Mouse (Mus musculus) layer of hippocampus, adult 8-10 months (tissue): ENCODE measurements around the gene Tpk1. TPM values are rescaled to one million over a fixed set of nuclear protein-coding genes. Genes with fewer than 3 reads are reported as not detected.
"Not testable (repeated sequence)": the region's sequence is repeated elsewhere in the genome, so short reads cannot be mapped to it uniquely, and the experiment has no call there.

Experiments
- DNase-seq, 2 experiments: peaks; one replicate each; pipeline ENCODE4 v3.0.0; 2022; ENCODE audit warnings: low spot score in 2 of 2
- total RNA-seq, 4 experiments: library from RNA; stranded (reverse); gene quantifications; 2 replicates each; pipeline ENCODE4 v1.2.4; 2022

The Tpk1 gene
- total RNA-seq, 4 experiments from 2014 or later = 2.1 to 10.6 (median 4.0) TPM

GRCm38 (mm10) chr6:43528996-43529395, 137.1 kb downstream of the Tpk1 start:
- DNase-seq = no peak

- no peak for DNase-seq
Measured at GRCm38 (mm10) chr6:43525028-43525427, 141.1 kb downstream of the Tpk1 start.

GRCm38 (mm10) chr6:43522046-43522445, 144.0 kb downstream of the Tpk1 start:
- no peak for DNase-seq

- no peak for DNase-seq
Measured at GRCm38 (mm10) chr6:43520218-43520617, 145.9 kb downstream of the Tpk1 start.

GRCm38 (mm10) chr6:43518378-43518777, 147.7 kb downstream of the Tpk1 start:
- DNase-seq = no peak

GRCm38 (mm10) chr6:43517316-43517655, 148.8 kb downstream of the Tpk1 start:
- no peak for DNase-seq

- no peak for DNase-seq
Measured at GRCm38 (mm10) chr6:43516593-43517315, 149.3 kb downstream of the Tpk1 start.

- DNase-seq = not testable (repeated sequence)
Measured at GRCm38 (mm10) chr6:43506686-43507385, 159.2 kb downstream of the Tpk1 start.

- no peak for DNase-seq
Measured at GRCm38 (mm10) chr6:43504609-43505230, 161.4 kb downstream of the Tpk1 start.

- DNase-seq = no peak
Measured at GRCm38 (mm10) chr6:43492367-43492766, 173.7 kb downstream of the Tpk1 start.

- DNase-seq = no peak
Measured at GRCm38 (mm10) chr6:43486691-43487090, 179.4 kb downstream of the Tpk1 start.

- no peak for DNase-seq
Measured at GRCm38 (mm10) chr6:43480687-43481086, 185.4 kb downstream of the Tpk1 start.

GRCm38 (mm10) chr6:43478810-43479209, 187.3 kb downstream of the Tpk1 start:
- DNase-seq = no peak

- no peak for DNase-seq
Measured at GRCm38 (mm10) chr6:43476406-43476805, 189.7 kb downstream of the Tpk1 start.

GRCm38 (mm10) chr6:43475921-43476320, 190.2 kb downstream of the Tpk1 start:
- no peak for DNase-seq

- DNase-seq = no peak
Measured at GRCm38 (mm10) chr6:43471556-43471955, 194.5 kb downstream of the Tpk1 start.

GRCm38 (mm10) chr6:43468821-43469594, 197.1 kb downstream of the Tpk1 start:
- DNase-seq = no peak

- DNase-seq = no peak
Measured at GRCm38 (mm10) chr6:43462849-43463369, 203.2 kb downstream of the Tpk1 start.

GRCm38 (mm10) chr6:43462189-43462848, 203.8 kb downstream of the Tpk1 start:
- no peak for DNase-seq

- no peak for DNase-seq
Measured at GRCm38 (mm10) chr6:43459082-43459481, 207.0 kb downstream of the Tpk1 start.

- DNase-seq = no peak
Measured at GRCm38 (mm10) chr6:43457989-43458388, 208.1 kb downstream of the Tpk1 start.
